20 mouse cellular contexts compared by ENCODE assay signal in genomic region chr8:86425382-86425781, GRCm38 (mm10).
DNase-seq lines count a peak whose midpoint lies in the region; ATAC-seq and TF ChIP-seq lines count a peak whose summit lies in the region.
"Had no signal": no experiment of that assay in that cellular context is flagged by ENCODE, and none has a peak within 500 bp of the region (broad histone marks: within the 10 kb centered on the region; RNA-seq: fewer than 3 reads in every experiment).

No protein-coding gene starts in this region.

- no peaks in the 10 kb centered on the region for H3K4me1 ChIP-seq in hindbrain, embryonic 11.5 days (replicated peaks; ENCODE audit: control insufficient read depth, insufficient read depth, low read length)
- H3K4me1 ChIP-seq in hindbrain, embryonic 16.5 days (ENCODE audit: control insufficient read depth, insufficient read depth, low read depth, low read length): no peaks in the 10 kb centered on the region; the same call in 1 of the 2 replicates
- no peaks in the 10 kb centered on the region for H3K4me1 ChIP-seq in lung, embryonic 14.5 days (ENCODE audit: insufficient read depth)
- H3K4me1 ChIP-seq: heart, embryonic 12.5 days; kidney, embryonic 15.5 days; liver, embryonic 15.5 days had no signal

- no peak for TF ChIP-seq CTCF in lung, embryonic 14.5 days (IDR thresholded peaks at IDR 0.05; ENCODE audit: low read depth)

- intact Hi-C loops in gastrocnemius, postnatal 36 days (cut with DNase I): no loop called here

- ATAC-seq in hindbrain, embryonic 11.5 days (ENCODE audit: low FRiP score): no peak
- no peak for ATAC-seq in hindbrain, embryonic 16.5 days
- no peak for ATAC-seq in lung, embryonic 14.5 days (ENCODE audit: insufficient read depth)
- no peak for ATAC-seq in frontal cortex, adult (ENCODE audit: low TSS enrichment)
- ATAC-seq: intestine, postnatal 0 days had no signal

- H3K9me3 ChIP-seq in hindbrain, embryonic 11.5 days (ENCODE audit: control insufficient read depth, low read length): no peaks in the 10 kb centered on the region
- no peaks in the 10 kb centered on the region for H3K9me3 ChIP-seq in hindbrain, embryonic 16.5 days (ENCODE audit: control insufficient read depth, low read length)
- no peaks in the 10 kb centered on the region for H3K9me3 ChIP-seq in lung, embryonic 14.5 days (ENCODE audit: low read depth, low read length)
- H3K9me3 ChIP-seq: heart, embryonic 12.5 days; hindbrain, embryonic 10.5 days; kidney, embryonic 15.5 days; liver, embryonic 15.5 days; midbrain, embryonic 10.5 days had no signal

- H3K27me3 ChIP-seq in hindbrain, embryonic 11.5 days (ENCODE audit: control insufficient read depth, insufficient read depth, low read length): no peaks in the 10 kb centered on the region
- H3K27me3 ChIP-seq in hindbrain, embryonic 16.5 days (replicated peaks; ENCODE audit: control insufficient read depth, insufficient read depth, low read length): no peaks in the 10 kb centered on the region
- no peaks in the 10 kb centered on the region for H3K27me3 ChIP-seq in lung, embryonic 14.5 days (ENCODE audit: insufficient read depth, low read length)
- H3K27me3 ChIP-seq: heart, embryonic 12.5 days; kidney, embryonic 15.5 days; liver, embryonic 15.5 days had no signal

- no peak overlapping the region for H3K9ac ChIP-seq in hindbrain, embryonic 11.5 days (ENCODE audit: low read depth, low read length)
- no peak overlapping the region for H3K9ac ChIP-seq in hindbrain, embryonic 16.5 days (ENCODE audit: low read depth, low read length)
- no peak overlapping the region for H3K9ac ChIP-seq in lung, embryonic 14.5 days
- H3K9ac ChIP-seq: forebrain, postnatal 0 days; heart, embryonic 12.5 days; kidney, embryonic 15.5 days; liver, embryonic 15.5 days had no signal

- no peak overlapping the region for H3K4me2 ChIP-seq in hindbrain, embryonic 11.5 days (replicated peaks; ENCODE audit: low read depth, low read length)
- no peak overlapping the region for H3K4me2 ChIP-seq in hindbrain, embryonic 16.5 days (ENCODE audit: low read length)
- H3K4me2 ChIP-seq in lung, embryonic 14.5 days: no peak overlapping the region
- H3K4me2 ChIP-seq: heart, embryonic 12.5 days; kidney, embryonic 15.5 days; liver, embryonic 15.5 days had no signal

- no peak overlapping the region for H3K4me3 ChIP-seq in hindbrain, embryonic 11.5 days (ENCODE audit: low read depth, low read length)
- H3K4me3 ChIP-seq in hindbrain, embryonic 16.5 days (ENCODE audit: low read length): no peak overlapping the region
- no peak overlapping the region for H3K4me3 ChIP-seq in lung, embryonic 14.5 days (ENCODE audit: low read depth, low read length)
- H3K4me3 ChIP-seq: heart, embryonic 12.5 days; hindbrain, embryonic 10.5 days; kidney, embryonic 15.5 days; liver, embryonic 15.5 days; midbrain, embryonic 10.5 days had no signal

- no peak overlapping the region for H3K27ac ChIP-seq in hindbrain, embryonic 11.5 days (ENCODE audit: low read depth, low read length)
- no peak overlapping the region for H3K27ac ChIP-seq in hindbrain, embryonic 16.5 days (ENCODE audit: low read depth, low read length)
- no peak overlapping the region for H3K27ac ChIP-seq in lung, embryonic 14.5 days (ENCODE audit: low read depth)
- H3K27ac ChIP-seq: hindbrain, embryonic 10.5 days; kidney, embryonic 15.5 days; liver, embryonic 15.5 days; macrophage; midbrain, embryonic 10.5 days; stomach, postnatal 0 days had no signal

- WGBS in hindbrain, embryonic 11.5 days: 82% methylated on average over 3 of the region's 3 CpGs
- 91% methylated on average over 3 of the region's 3 CpGs for WGBS in hindbrain, embryonic 16.5 days
- WGBS in lung, embryonic 14.5 days: 68% methylated on average over 3 of the region's 3 CpGs

- H3K36me3 ChIP-seq in hindbrain, embryonic 11.5 days (ENCODE audit: control insufficient read depth, insufficient read depth, low read length): no peaks in the 10 kb centered on the region
- H3K36me3 ChIP-seq in hindbrain, embryonic 16.5 days (ENCODE audit: control insufficient read depth, insufficient read depth, low read length): no peaks in the 10 kb centered on the region
- no peaks in the 10 kb centered on the region for H3K36me3 ChIP-seq in lung, embryonic 14.5 days (ENCODE audit: insufficient read depth)
- H3K36me3 ChIP-seq: heart, embryonic 12.5 days; hindbrain, embryonic 10.5 days; kidney, embryonic 15.5 days; liver, embryonic 15.5 days; midbrain, embryonic 10.5 days had no signal

- peak; percentile 7 for DNase-seq in hindbrain, embryonic 11.5 days (ENCODE audit: low spot score)
- peak; percentile 44 for DNase-seq in lung, embryonic 14.5 days
- DNase-seq in lung, postnatal 14 days: no peak
- peak; percentile 9 for DNase-seq in WW6 (ENCODE audit: low read depth, low spot score)
- peak; percentile 9 for DNase-seq in forelimb bud, embryonic 11.5 days (ENCODE audit: low read depth, low spot score)
- DNase-seq in gastrocnemius, postnatal 36 days: no peak
- DNase-seq: adrenal gland, postnatal 36 days; forebrain, postnatal 0 days; heart, postnatal 10 days; liver had no signal

Comparison
In these comparisons a context has a peak if more than half of its experiments do, and no peak if none do; other contexts are left out.
1. DNase-seq: peak in hindbrain, embryonic 11.5 days (single experiment), lung, embryonic 14.5 days (single experiment), WW6 (single experiment) and forelimb bud, embryonic 11.5 days (single experiment); none in lung, postnatal 14 days (single experiment) and gastrocnemius, postnatal 36 days (0 of 2).